Mouse (Mus musculus): ENCODE data around the gene Anapc1.

DNA sequence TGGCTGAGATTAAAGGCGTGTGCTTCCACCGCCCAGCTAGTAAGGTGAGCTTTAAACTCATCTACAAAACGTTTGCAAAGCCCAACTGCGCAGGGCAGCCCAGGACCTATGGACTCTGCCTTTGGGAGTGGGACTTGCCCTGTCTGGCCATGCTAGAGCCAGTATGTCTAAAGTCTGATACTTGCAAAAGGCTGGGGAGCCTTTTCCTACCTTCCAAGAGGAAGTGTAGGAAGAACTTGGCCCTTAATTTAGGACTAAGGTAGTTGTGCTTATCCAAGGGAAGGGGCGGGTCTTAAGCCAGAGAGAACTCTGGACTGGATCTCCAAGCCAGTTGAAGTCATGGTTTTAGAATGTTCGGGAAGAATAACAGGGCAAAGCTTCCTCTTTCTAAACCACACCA lies 23.4 kb upstream of the Anapc1 start:
- TF ChIP-seq CTCF (IDR thresholded peaks at IDR 0.05; ENCODE audit: control insufficient read depth, insufficient read depth, insufficient replicate concordance, low read depth, low read length) = no peak
- TF ChIP-seq POLR2A (IDR thresholded peaks at IDR 0.05; ENCODE audit: control insufficient read depth, low read depth, low read length) = no peak
